Mouse (Mus musculus) ovary, adult 18-20 months (tissue): ENCODE measurements at regions not wholly inside any gene's neighbourhood (a gene's known extent, or its start where the extent isn't known, plus 50 kb on each side); places are given as distances from the start of the nearest gene placed in this dataset.

Source experiments
- DNase-seq: peaks from one replicate; pipeline ENCODE4 v3.0.0; 2022; ENCODE audit warnings: low spot score, mixed read lengths

DNA sequence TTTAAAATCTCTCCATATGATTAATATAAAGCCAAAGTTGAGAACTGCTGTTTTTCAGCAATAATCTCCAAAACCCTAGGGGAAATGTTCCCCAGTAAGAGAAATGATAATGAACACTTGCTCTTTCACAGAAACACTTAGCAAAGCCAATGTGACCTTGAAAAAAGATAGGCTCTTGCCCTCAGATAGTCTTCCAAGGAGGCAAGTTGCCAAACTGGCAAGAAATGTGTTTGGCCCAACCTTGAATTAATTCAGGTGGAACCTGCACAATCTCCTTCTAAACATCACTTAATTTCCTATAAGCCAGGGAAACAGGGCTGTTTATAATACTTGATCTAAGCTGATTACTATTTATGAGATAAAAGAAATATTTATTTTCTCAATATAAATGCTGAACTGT, 244.0 kb upstream of the Gnaz start:
- peak; percentile 24 for DNase-seq

DNA sequence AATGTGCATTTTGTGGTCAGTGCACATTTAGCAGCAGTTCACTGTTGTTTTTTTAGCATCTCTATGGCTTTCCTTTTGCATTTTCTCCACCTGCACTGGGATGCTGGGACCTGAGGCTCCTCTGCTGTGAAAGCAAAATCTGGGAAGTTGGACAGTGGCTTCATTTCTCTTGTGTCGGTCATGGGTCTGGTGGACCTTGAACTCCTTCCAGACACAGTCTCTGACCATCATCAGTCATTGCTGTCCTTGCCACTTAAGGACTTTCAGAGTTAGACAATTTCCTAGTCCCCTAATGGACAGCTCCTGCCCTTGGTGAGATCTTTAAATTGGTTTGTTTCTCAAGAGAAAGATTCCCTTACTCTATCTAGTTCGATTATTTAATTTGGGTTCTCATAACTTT, 217.5 kb upstream of the Gnaz start:
- DNase-seq, result no peak

DNA sequence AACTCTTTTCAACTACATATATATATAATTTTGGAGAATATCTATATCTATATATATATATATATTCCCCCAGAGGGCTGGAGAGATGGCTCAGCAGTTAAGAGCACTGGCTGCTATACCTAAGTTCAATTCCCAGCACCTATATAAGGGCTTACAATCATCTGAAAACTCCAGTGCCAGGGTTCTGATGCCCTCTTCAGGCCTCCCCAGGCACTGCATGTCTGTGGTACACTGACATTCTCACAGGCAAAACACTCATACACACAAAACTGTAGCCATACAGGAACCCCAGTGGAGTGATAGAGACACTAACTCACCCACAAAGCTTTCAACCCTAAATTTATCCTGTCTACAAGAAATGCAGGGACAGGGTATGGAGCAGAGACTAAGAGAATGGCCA, 216.1 kb upstream of the Gnaz start:
- DNase-seq, result no peak

DNA sequence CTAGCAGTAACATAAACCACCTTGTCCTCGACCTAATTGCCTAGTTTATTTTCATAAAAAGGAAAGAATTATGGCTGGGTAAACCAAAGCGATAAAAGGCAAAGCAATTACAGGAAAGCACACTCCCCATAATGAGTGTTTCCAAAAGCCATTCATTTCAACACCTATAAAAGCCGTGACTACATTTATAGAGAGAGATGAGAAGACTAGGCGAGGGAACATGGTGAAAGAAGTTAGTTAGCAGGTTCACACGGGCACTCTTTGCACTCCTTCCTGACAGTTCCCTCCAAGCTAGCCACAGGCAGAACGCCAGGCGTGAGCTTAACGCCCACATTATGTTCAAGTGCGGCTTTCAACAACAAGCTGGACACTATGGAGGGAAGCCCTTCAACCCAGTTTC, 206.2 kb upstream of the Gnaz start:
- DNase-seq, result no peak

DNA sequence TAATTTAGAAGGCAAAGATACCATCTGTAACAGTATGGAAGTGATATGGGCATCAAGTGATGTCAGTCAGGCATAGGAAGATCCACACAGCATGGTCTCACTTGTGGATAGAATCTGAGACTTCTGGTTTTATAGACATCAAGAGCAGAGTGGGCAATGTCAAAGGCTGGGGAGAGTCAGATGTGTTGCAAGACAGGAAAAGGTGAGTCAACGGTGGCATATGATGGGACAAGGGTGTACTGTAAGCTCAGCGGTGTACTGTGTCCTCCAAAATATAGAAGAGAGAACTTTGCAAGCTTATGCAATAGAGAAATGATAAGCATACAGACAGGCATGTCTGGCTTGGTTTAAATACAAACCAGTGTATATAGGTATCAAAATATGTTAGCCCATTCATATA, 177.7 kb upstream of the Gnaz start:
- no peak for DNase-seq

DNA sequence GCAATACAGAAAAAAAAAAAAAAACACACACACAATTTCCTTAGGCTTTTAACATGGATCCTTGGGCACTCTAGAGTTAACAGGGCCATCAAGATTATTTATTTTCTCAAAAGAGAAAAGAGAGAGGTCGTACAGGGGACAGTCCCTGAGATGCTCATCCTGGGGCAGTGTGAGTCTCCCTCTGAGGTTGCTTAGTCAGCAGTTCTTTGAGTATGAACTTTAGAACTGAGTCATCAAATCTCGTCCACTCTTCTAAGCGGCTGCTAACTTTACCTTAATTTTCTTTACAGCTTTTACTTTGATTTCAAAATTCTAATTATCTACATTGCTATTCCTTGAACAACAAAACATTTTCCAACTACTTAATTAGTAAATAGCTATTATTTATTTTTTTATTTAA, 177.0 kb upstream of the Gnaz start:
- DNase-seq, result no peak

DNA sequence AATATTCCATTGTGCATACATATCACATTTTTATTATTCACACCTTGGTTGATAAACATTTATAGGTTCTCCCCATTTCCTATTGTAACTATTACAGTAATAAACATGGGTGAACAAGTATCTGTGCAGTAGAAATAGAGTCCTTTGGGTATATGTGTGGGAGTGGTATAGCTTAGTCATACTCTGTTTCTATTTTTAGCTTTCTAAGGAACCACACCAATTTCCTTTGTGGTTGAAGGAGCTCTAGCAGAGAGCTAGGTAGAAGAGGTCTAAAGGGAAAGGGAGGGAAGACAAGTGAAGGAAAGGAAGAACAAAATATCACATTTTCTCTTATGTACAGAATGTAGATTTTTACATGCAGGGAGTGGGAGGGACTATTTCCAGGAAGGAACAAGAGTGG, 143.6 kb upstream of the Gnaz start:
- no peak for DNase-seq

DNA sequence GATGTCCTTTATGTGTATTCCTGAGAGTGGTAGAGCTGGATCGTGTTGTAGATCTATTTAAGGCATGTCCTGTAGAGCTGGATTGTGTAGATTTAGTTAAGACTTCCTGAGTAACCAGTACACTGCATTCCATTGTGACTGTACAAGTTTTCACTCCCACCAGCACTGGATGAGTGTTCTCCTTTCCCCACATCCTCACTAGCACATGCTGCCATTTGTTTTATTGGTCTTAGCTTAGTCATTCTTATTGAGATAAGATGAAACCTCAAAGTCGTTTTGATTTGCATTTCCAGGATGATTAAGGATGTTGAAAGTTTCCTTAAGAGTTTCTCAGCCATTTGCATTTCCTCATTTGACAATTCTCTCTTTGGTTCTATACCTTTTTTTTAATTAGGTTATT, 132.6 kb upstream of the Gnaz start:
- no peak for DNase-seq

DNA sequence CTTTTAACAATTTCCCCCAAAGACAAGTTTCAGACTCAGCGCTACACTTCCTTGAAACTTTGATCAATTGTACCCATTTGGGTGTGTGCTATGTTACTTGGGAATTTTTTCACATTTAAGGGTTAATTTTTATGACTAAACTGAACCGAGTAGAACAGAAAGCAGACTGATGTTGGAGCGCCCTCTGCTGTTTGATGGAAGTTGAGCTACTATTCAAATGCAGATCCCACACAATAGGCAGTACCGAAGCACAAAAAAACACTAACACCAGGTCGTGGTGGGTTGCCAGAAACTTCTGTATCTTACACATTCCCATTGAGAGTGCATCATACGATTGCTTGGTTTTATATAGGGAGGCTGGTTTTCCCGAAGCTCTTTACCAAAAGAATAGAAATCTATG, 118.6 kb upstream of the Gnaz start:
- DNase-seq, result peak; percentile 22

DNA sequence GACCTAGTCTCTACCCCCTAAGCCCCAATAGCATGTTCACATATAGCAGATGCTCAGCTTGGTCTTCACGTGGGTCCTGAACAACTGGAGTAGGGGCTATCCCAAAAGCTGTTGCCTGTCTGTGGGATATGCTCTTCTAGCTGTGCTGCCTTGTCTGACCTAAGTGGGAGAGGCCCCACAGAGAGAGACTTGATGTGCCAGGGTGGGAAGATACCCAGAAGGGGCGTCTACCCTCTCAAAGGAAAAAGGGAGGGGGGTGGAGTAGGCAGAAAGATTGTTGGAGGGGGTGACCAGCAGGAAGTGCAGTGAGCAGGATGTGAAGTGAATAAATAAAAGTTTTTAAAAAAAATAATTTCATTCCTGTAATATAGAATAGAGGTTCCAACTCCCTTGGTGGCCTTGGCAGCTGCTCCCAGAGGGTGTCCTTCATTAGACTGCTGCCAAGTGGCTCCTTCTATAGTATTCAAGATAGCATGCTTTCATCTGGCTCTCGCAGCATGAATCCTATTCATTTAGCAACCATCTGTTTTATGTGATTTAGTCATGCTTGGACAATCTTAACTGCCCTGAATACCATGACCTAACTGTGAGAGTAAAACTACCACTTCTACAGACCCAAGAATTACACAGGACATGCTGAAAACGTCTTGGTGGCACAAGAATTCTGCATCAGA, 111.8 kb upstream of the Gnaz start:
- no peak for DNase-seq
